12 mouse cellular contexts compared by ENCODE assay signal in the genomic region with DNA sequence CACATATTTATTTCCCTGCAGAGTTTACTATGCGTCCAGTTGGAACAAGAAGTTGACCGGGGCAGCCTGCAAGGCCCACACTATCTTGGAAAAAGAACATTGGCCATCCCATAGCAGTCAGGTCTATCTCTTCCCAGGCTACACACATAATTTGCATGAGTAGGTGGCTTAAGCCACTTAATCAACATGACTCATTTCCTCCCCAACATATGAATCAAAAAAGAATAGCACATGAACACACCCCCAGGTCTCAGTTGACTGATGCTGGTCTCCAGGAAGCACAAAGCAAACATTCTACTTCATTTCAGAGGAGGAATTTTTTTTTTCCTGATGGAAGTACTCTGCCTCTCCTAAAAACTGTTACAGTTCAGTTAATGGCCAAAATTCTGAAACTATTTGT.
"Had no signal": no experiment of that assay in that cellular context is flagged by ENCODE, and none has a peak within 500 bp of the region (broad histone marks: within the 10 kb centered on the region; RNA-seq: fewer than 3 reads in every experiment).

No protein-coding gene starts in this region.

- H3K27me3 ChIP-seq: liver, embryonic 15.5 days; midbrain, embryonic 13.5 days; neural tube, embryonic 15.5 days had no signal

- ATAC-seq: intestine, embryonic 16.5 days; lung, postnatal 0 days; midbrain, embryonic 13.5 days had no signal

- H3K27ac ChIP-seq: limb, embryonic 10.5 days; liver, embryonic 15.5 days; midbrain, embryonic 13.5 days; neural tube, embryonic 15.5 days had no signal

- H3K4me3 ChIP-seq: limb, embryonic 10.5 days; liver, embryonic 15.5 days; midbrain, embryonic 13.5 days; neural tube, embryonic 15.5 days had no signal

- DNase-seq: kidney, adult 2 months; kidney, postnatal 4 days; lung, adult 2 months; lung, postnatal 36 days; thymus, adult 18-20 months; thymus, postnatal 25 days had no signal
